Mouse (Mus musculus) CH12.LX (cell line): ENCODE measurements around the gene Ngp. TPM values are rescaled to one million over a fixed set of nuclear protein-coding genes. Genes with fewer than 3 reads are reported as not detected.
"Not testable (repeated sequence)": the region's sequence is repeated elsewhere in the genome, so short reads cannot be mapped to it uniquely, and the experiment has no call there.

ENCODE experiments used
- DNase-seq: peaks from one replicate; pipeline ENCODE4 v3.0.0-alpha.2; 2013; ENCODE audit errors: extremely low read depth
- H3K27ac ChIP-seq: 2 replicates; pipeline ENCODE4 v1.5.1; 2012; ENCODE audit warnings: low read depth, mild to moderate bottlenecking, control low read depth, moderate library complexity; ENCODE audit not compliant: insufficient read depth
- H3K27me3 ChIP-seq: replicated peaks from 2 replicates; pipeline ENCODE3; 2012; ENCODE audit warnings: inconsistent platforms
- H3K36me3 ChIP-seq, 2 experiments: replicated peaks in 1 of 2; 2 replicates each; pipeline versions ENCODE3 to v1.6.1; 2012; ENCODE audit warnings: inconsistent platforms in 1 of 2, low read length in 1 of 2, mild to moderate bottlenecking in 1 of 2, mixed read lengths in 1 of 2, moderate library complexity in 1 of 2; ENCODE audit not compliant: control insufficient read depth in 1 of 2, insufficient read depth in 1 of 2
- H3K4me1 ChIP-seq, 2 experiments: 2 replicates each; pipeline ENCODE4 v1.6.1; 2012; ENCODE audit warnings: inconsistent platforms in 1 of 2, moderate library complexity in 1 of 2; ENCODE audit not compliant: insufficient read depth in 2 of 2, control insufficient read depth in 1 of 2
- H3K4me2 ChIP-seq: 2 replicates; pipeline ENCODE4 v1.6.1; 2012; ENCODE audit warnings: low read depth, mild to moderate bottlenecking, control low read depth; ENCODE audit not compliant: poor library complexity, insufficient read depth, severe bottlenecking
- H3K4me3 ChIP-seq, 3 experiments: fragments of 150-350 bp in 1 of 3; sonication (generic) in 1 of 3; replicated peaks in 1 of 3; 2 replicates each; pipeline versions ENCODE3 to v1.5.1; 2011 to 2012; ENCODE audit warnings: low read depth in 2 of 3, low read length in 2 of 3, mild to moderate bottlenecking in 2 of 3, moderate library complexity in 2 of 3, control low read depth in 1 of 3, improper control_type of control experiment in 1 of 3, inconsistent platforms in 1 of 3, mixed read lengths in 1 of 3; ENCODE audit not compliant: poor library complexity in 1 of 3
- H3K79me2 ChIP-seq: replicated peaks from 2 replicates; pipeline ENCODE4 v1.6.1; 2012; ENCODE audit warnings: mild to moderate bottlenecking, moderate library complexity; ENCODE audit not compliant: control insufficient read depth, poor library complexity, insufficient read depth, severe bottlenecking; ENCODE audit errors: extremely low read depth
- H3K9ac ChIP-seq: 2 replicates; pipeline ENCODE4 v1.6.1; 2012; ENCODE audit warnings: low read depth, mild to moderate bottlenecking, control low read depth, moderate library complexity; ENCODE audit not compliant: insufficient read depth
- H3K9me3 ChIP-seq: replicated peaks from 2 replicates; pipeline ENCODE3; 2012; ENCODE audit warnings: low read length, inconsistent platforms, mixed read lengths
- CHD1 ChIP-seq: IDR thresholded peaks from 2 replicates; pipeline ENCODE4 v1.6.1; 2012; ENCODE audit warnings: low read depth, low read length, improper control_type of control experiment, inconsistent platforms
- CHD2 ChIP-seq: IDR thresholded peaks from 2 replicates; pipeline ENCODE4 v1.6.1; 2011; ENCODE audit warnings: low read length, improper control_type of control experiment
- CTCF ChIP-seq, 2 experiments: IDR thresholded peaks in 1 of 2; conservative IDR thresholded peaks in 1 of 2; 2 replicates each; pipeline ENCODE4 v1.5.1; 2011 to 2012; ENCODE audit warnings: low read depth in 2 of 2, low read length in 2 of 2, improper control_type of control experiment in 1 of 2, inconsistent platforms in 1 of 2, mild to moderate bottlenecking in 1 of 2, moderate library complexity in 1 of 2
- ELF1 ChIP-seq: IDR thresholded peaks from 2 replicates; pipeline ENCODE4 v1.6.1; 2014; ENCODE audit warnings: low read depth, mild to moderate bottlenecking, inconsistent platforms, low read length, improper control_type of control experiment
- MAFK ChIP-seq: IDR thresholded peaks from 2 replicates; pipeline ENCODE4 v1.6.1; 2011; ENCODE audit warnings: low read length, improper control_type of control experiment; ENCODE audit not compliant: insufficient replicate concordance
- MAX ChIP-seq: IDR thresholded peaks from 2 replicates; pipeline ENCODE4 v1.6.1; 2011; ENCODE audit warnings: low read length, improper control_type of control experiment
- MAZ ChIP-seq: IDR thresholded peaks from 2 replicates; pipeline ENCODE4 v1.6.1; 2012; ENCODE audit warnings: low read depth, mild to moderate bottlenecking, inconsistent platforms, low read length, improper control_type of control experiment, moderate library complexity
- MEF2A ChIP-seq: IDR thresholded peaks from 2 replicates; pipeline ENCODE4 v1.6.1; 2014; ENCODE audit warnings: low read depth, mild to moderate bottlenecking, inconsistent platforms, low read length, improper control_type of control experiment, borderline replicate concordance
- MXI1 ChIP-seq: IDR thresholded peaks from 2 replicates; pipeline ENCODE4 v1.6.1; 2011; ENCODE audit warnings: mild to moderate bottlenecking, low read depth, low read length, improper control_type of control experiment
- MYC ChIP-seq: IDR thresholded peaks from 2 replicates; pipeline ENCODE4 v1.6.1; 2011; ENCODE audit warnings: low read depth, mild to moderate bottlenecking, improper control_type of control experiment, low read length
- POLR2A ChIP-seq: IDR thresholded peaks from 2 replicates; pipeline ENCODE4 v1.6.1; 2011; ENCODE audit warnings: low read depth, mild to moderate bottlenecking, improper control_type of control experiment, low read length
- RAD21 ChIP-seq: IDR thresholded peaks from 2 replicates; pipeline ENCODE4 v1.6.1; 2011; ENCODE audit warnings: low read depth, mild to moderate bottlenecking, low read length, improper control_type of control experiment, moderate library complexity
- RCOR1 ChIP-seq: conservative IDR thresholded peaks from 2 replicates; pipeline ENCODE4 v1.6.1; 2012; ENCODE audit warnings: low read depth, mild to moderate bottlenecking, inconsistent platforms, low read length, improper control_type of control experiment
- ZKSCAN1 ChIP-seq: IDR thresholded peaks from 2 replicates; pipeline ENCODE4 v1.6.1; 2012; ENCODE audit warnings: low read depth, inconsistent platforms, low read length, improper control_type of control experiment, borderline replicate concordance
- ZMIZ1 ChIP-seq: IDR thresholded peaks from 2 replicates; pipeline ENCODE4 v1.6.1; 2012; ENCODE audit warnings: low read depth, mild to moderate bottlenecking, inconsistent platforms, low read length, improper control_type of control experiment
- dilution Hi-C: fragments of 300-500 bp; cut with MboI; formaldehyde crosslinking; loops from 2 replicates; pipeline ENCODE4 v1.14.3; 2020; ENCODE audit warnings: low sequenced_read_pairs; ENCODE audit not compliant: extremely low pct_unique_long_range_greater_than_20kb, extremely low pct_ligation_motif_present
- in situ Hi-C: fragments of 300-500 bp; cut with MboI; formaldehyde crosslinking; loops from 3 replicates; pipeline ENCODE4 v1.14.3; 2019; ENCODE audit warnings: low sequenced_read_pairs, low pct_ligation_motif_present, low pct_unique_long_range_greater_than_20kb, mixed read lengths
- polyA plus RNA-seq: library from polyadenylated mRNA; unstranded; fragments of >175 nt; gene quantifications from 2 replicates; pipeline ENCODE4 v1.2.1, GENCODE M21; 2012; ENCODE audit warnings: low read depth; ENCODE audit not compliant: insufficient read length
- total RNA-seq, 2 experiments: library from RNA; depleted of rRNA; stranded (reverse); fragments of 300-350 nt in 1 of 2; fragments of >200 nt in 1 of 2; gene quantifications; 2 replicates each; pipeline ENCODE4 v1.2.3; 2012 to 2014

The Ngp gene
- total and polyA plus RNA-seq, 3 experiments = not detected

GRCm38 (mm10) chr9:110400650-110401049 lies 18.9 kb upstream of the Ngp start:
- no peak for TF ChIP-seq MAX
- no peak for TF ChIP-seq CHD2
- no peak for TF ChIP-seq MXI1
- TF ChIP-seq ZKSCAN1 = no peak
- no peak for TF ChIP-seq ZMIZ1
- TF ChIP-seq CTCF (conservative IDR thresholded peaks at IDR 0.05 in 1 of 2, IDR thresholded peaks at IDR 0.05 in 1 of 2; ENCODE audit: low read depth in 2 of 2, low read length in 2 of 2) = no peak
- TF ChIP-seq RAD21 = no peak
- no peak for TF ChIP-seq MAFK
- TF ChIP-seq MAZ = no peak
- TF ChIP-seq RCOR1 = no peak
- TF ChIP-seq MEF2A = no peak
- TF ChIP-seq CHD1 = no peak
- no peak overlapping the region for H3K4me2 ChIP-seq
- dilution Hi-C loops = no loop called here
- H3K4me1 ChIP-seq = peaks cover 0 to 44% of the 10 kb centered on the region in 2 experiments; a peak in 2 of 4 replicates
- no peaks in the 10 kb centered on the region for H3K9me3 ChIP-seq
- H3K27me3 ChIP-seq = no peaks in the 10 kb centered on the region
- no peak overlapping the region for H3K4me3 ChIP-seq
- DNase-seq = no peak
- peaks cover 15 to 83% of the 10 kb centered on the region in 2 experiments for H3K36me3 ChIP-seq
- H3K79me2 ChIP-seq = peaks cover 16% of the 10 kb centered on the region
- no peak overlapping the region for H3K9ac ChIP-seq
- H3K27ac ChIP-seq = no peak overlapping the region
- in situ Hi-C loops = no loop called here

DNA sequence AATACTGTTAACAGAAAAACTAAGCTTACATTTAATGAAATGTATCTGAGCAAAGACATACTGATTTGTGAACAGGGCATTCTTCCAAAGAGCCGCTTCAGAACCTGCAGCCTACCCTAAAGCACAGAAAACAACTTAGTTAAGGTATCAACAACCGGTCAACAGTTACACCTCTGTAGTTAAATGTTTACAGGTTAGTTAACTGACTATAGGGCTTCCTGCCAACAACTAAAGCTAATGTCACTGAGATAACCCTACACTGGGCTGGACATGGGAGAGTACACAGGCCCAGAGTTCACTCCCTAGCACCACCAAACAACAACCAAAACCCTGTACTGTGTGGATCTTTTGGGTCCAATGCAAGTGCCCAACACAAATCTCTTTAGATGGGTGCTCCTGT lies 16.8 kb upstream of the Ngp start:
- Histone ChIP-seq H3K4me1 (peaks cover 4 to 53% of the 10 kb centered on the region in 2 experiments; a peak in 3 of 4 replicates), H3K27me3 (no peaks in the 10 kb centered on the region), H3K4me2 (no peak overlapping the region), H3K9ac (no peak overlapping the region), H3K79me2 (peaks cover 33% of the 10 kb centered on the region), H3K4me3 (no peak overlapping the region), H3K9me3 (no peaks in the 10 kb centered on the region), H3K36me3 (peaks cover 4 to 70% of the 10 kb centered on the region in 2 experiments), H3K27ac (no peak overlapping the region)
- no peak for DNase-seq
- dilution Hi-C loops = no loop called here
- in situ Hi-C loops = no loop called here
- TF ChIP-seq POLR2A (no peak), ELF1 (no peak)

- peak; percentile 33 for DNase-seq
- dilution Hi-C loops = not testable (repeated sequence)
These were observed 16.3 kb upstream of the Ngp start for GRCm38 (mm10) chr9:110403240-110403639.

More at GRCm38 (mm10) chr9:110403240-110403639, 16.3 kb upstream of the Ngp start:
- H3K9ac ChIP-seq, H3K4me3 ChIP-seq, H3K9me3 ChIP-seq, H3K4me2 ChIP-seq, H3K27ac ChIP-seq, in situ Hi-C loops, H3K27me3 ChIP-seq: not testable (repeated sequence)
- Histone ChIP-seq H3K36me3 (peaks cover 4 to 65% of the 10 kb centered on the region in 2 experiments), H3K79me2 (peaks cover 34% of the 10 kb centered on the region), H3K4me1 (peaks cover 4 to 48% of the 10 kb centered on the region in 2 experiments; a peak in 3 of 4 replicates)
- TF ChIP-seq MYC = peak; percentile 57; the same call in 1 of the 2 replicates
- TF ChIP-seq CTCF (conservative IDR thresholded peaks at IDR 0.05 in 1 of 2, IDR thresholded peaks at IDR 0.05 in 1 of 2; ENCODE audit: low read depth in 2 of 2, low read length in 2 of 2) = peak in 1 of 2 experiments; percentile 55; a peak in 2 of 4 replicates
